Mouse (Mus musculus): ENCODE measurements at regions not wholly inside any gene's neighbourhood (a gene's known extent, or its start where the extent isn't known, plus 50 kb on each side); places are given as distances from the start of the nearest gene placed in this dataset.

- H3K27ac ChIP-seq (ENCODE audit: control insufficient read depth, insufficient read depth, low read length), result no peak overlapping the region
- no peak for DNase-seq
- H3K4me3 ChIP-seq (ENCODE audit: control insufficient read depth, insufficient read depth, low read length), result no peak overlapping the region
- TF ChIP-seq POLR2A (IDR thresholded peaks at IDR 0.05; ENCODE audit: control insufficient read depth, extremely low read depth, insufficient read depth, low read length, poor library complexity) (no peak), CTCF (IDR thresholded peaks at IDR 0.05; ENCODE audit: borderline replicate concordance, control insufficient read depth, extremely low read depth, insufficient read depth, low read length, poor library complexity) (no peak)
- WGBS, result 76% methylated on average over 2 of the region's 2 CpGs
- H3K4me1 ChIP-seq (replicated peaks; ENCODE audit: control insufficient read depth, insufficient read depth, low read length), result no peaks in the 10 kb centered on the region
- no peaks in the 10 kb centered on the region for H3K36me3 ChIP-seq (ENCODE audit: control insufficient read depth, insufficient read depth, low read length)
- no peaks in the 10 kb centered on the region for H3K27me3 ChIP-seq (ENCODE audit: control insufficient read depth, insufficient read depth, low read length)
Observed at GRCm38 (mm10) chr9:93981136-93981535, 556.7 kb downstream of the 1190002N15Rik start.

DNA sequence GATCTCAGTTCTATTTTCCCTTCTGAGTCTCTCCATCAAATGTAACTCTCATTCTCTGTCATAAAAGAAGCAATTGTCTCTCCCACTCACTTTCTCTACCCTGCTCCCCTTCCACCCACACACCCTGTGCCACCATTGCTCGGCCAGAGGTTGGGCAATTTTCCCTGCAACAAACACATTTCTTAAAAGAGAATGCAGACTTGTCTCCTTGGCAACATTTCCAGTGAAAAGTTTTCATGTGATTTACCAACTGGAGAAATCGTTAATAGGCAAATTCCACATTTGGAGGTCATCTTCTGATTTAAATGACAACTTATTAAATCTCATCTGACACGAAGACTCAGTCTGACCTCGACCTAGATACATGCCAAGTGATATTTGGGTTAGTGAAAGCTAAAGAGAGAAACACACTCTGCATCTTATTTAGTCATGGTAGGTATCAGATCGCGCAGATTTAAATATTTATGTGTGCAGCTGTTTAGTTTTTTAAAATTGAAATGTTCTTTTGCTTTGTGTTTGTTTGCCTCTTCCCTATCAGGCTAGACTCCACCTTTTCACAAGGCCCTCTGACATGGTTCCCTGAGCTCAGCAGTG lies 568.1 kb downstream of the 1190002N15Rik start:
- no peak for DNase-seq
- no peak for TF ChIP-seq CTCF (IDR thresholded peaks at IDR 0.05; ENCODE audit: borderline replicate concordance, control insufficient read depth, extremely low read depth, insufficient read depth, low read length, poor library complexity)
- TF ChIP-seq POLR2A (IDR thresholded peaks at IDR 0.05; ENCODE audit: control insufficient read depth, extremely low read depth, insufficient read depth, low read length, poor library complexity), result no peak
- H3K36me3 ChIP-seq (ENCODE audit: control insufficient read depth, insufficient read depth, low read length), result no peaks in the 10 kb centered on the region
- H3K27me3 ChIP-seq (ENCODE audit: control insufficient read depth, insufficient read depth, low read length), result no peaks in the 10 kb centered on the region
- no peaks in the 10 kb centered on the region for H3K4me1 ChIP-seq (replicated peaks; ENCODE audit: control insufficient read depth, insufficient read depth, low read length)
- H3K27ac ChIP-seq (ENCODE audit: control insufficient read depth, insufficient read depth, low read length), result no peak overlapping the region
- H3K4me3 ChIP-seq (ENCODE audit: control insufficient read depth, insufficient read depth, low read length), result no peak overlapping the region
- WGBS, result 88% methylated on average over 6 of the region's 6 CpGs

DNA sequence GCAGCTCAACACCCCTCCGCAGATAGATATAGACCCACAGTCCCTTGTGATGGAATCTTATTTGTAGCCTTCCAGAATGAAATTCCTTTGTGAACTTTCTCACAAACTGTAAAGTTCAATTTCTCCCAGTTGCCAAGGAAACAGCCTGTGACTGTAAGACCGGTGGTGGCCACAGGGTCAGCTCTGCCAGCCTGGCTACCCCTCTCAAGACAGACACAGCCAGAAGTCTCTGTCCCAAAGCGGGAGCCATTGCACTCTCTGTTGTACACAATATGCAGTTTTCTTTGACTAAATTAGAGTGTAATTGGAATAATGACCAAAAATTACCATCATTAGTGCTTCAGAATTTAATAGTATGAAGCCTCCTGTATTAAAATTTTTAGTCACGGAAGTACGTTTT lies 568.8 kb downstream of the 1190002N15Rik start:
- no peak for DNase-seq
- no peak overlapping the region for H3K27ac ChIP-seq (ENCODE audit: control insufficient read depth, insufficient read depth, low read length)
- no peaks in the 10 kb centered on the region for H3K4me1 ChIP-seq (replicated peaks; ENCODE audit: control insufficient read depth, insufficient read depth, low read length)
- H3K27me3 ChIP-seq (ENCODE audit: control insufficient read depth, insufficient read depth, low read length), result no peaks in the 10 kb centered on the region
- 96% methylated on average over 5 of the region's 5 CpGs for WGBS
- TF ChIP-seq POLR2A (IDR thresholded peaks at IDR 0.05; ENCODE audit: control insufficient read depth, extremely low read depth, insufficient read depth, low read length, poor library complexity) (no peak), CTCF (IDR thresholded peaks at IDR 0.05; ENCODE audit: borderline replicate concordance, control insufficient read depth, extremely low read depth, insufficient read depth, low read length, poor library complexity) (no peak)
- no peaks in the 10 kb centered on the region for H3K36me3 ChIP-seq (ENCODE audit: control insufficient read depth, insufficient read depth, low read length)
- no peak overlapping the region for H3K4me3 ChIP-seq (ENCODE audit: control insufficient read depth, insufficient read depth, low read length)

DNA sequence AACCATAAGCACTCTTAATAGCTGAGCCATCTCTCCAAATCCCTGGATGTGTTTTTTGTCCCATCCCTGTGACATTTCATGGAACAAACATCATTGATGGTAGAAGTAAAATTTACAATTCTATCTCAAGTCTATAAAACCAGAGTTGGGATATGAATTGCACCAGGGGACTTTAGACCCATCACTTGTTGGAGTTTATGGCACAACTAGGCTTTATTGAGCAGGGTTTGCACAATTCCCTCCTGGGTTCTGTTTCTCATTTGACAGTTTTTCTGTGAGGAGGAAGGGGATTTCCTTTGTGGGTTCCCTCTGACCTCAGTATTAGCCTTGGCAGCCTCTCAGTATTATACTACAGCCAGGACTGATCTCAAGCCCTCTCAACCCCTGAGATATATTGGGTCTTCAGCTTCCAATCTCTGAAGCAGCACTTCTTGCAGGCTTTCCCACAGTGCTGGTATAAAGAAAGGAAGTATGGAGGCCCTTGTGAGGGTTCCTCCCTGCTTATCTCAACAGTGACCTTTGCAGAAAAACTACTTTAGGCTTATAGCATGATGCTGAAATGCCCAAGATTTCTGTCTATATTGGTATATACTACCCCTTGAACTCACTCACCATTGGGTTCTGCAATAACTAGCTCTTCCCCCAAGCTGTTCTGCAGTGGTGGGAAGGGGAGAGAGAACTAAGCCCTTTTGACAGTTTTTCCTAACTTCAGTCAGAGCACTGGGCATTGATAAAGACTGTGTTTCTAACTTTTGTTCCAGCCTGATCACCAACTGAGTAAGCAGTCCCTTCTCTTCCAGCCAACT lies 582.4 kb downstream of the 1190002N15Rik start:
- no peak overlapping the region for H3K4me3 ChIP-seq (ENCODE audit: control insufficient read depth, insufficient read depth, low read length)
- no peaks in the 10 kb centered on the region for H3K27me3 ChIP-seq (ENCODE audit: control insufficient read depth, insufficient read depth, low read length)
- no peaks in the 10 kb centered on the region for H3K4me1 ChIP-seq (replicated peaks; ENCODE audit: control insufficient read depth, insufficient read depth, low read length)
- no peaks in the 10 kb centered on the region for H3K36me3 ChIP-seq (ENCODE audit: control insufficient read depth, insufficient read depth, low read length)
- TF ChIP-seq POLR2A (IDR thresholded peaks at IDR 0.05; ENCODE audit: control insufficient read depth, extremely low read depth, insufficient read depth, low read length, poor library complexity) (no peak), CTCF (IDR thresholded peaks at IDR 0.05; ENCODE audit: borderline replicate concordance, control insufficient read depth, extremely low read depth, insufficient read depth, low read length, poor library complexity) (no peak)
- DNase-seq, result no peak
- no peak overlapping the region for H3K27ac ChIP-seq (ENCODE audit: control insufficient read depth, insufficient read depth, low read length)

DNA sequence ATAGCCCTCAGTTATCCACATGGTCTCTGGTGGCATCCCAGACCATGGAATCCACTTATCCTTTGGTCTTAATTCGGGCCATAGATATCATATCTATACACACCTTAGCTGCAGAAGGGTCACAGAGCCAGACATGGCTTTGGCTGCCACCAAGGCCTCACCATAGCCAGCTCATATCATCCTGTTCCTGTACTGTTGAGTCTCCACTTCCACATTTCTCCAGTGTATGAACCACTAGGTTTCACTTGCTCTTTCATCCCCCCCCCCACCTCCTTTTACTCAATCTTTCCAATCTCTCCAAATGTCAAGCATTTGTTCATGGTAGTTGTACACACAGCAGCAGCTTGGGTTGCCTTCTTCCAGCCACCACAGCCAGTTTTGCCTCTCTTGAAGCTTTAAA lies 589.2 kb downstream of the 1190002N15Rik start:
- Histone ChIP-seq H3K4me1 (replicated peaks; ENCODE audit: control insufficient read depth, insufficient read depth, low read length) (no peaks in the 10 kb centered on the region), H3K36me3 (ENCODE audit: control insufficient read depth, insufficient read depth, low read length) (no peaks in the 10 kb centered on the region), H3K27ac (ENCODE audit: control insufficient read depth, insufficient read depth, low read length) (no peak overlapping the region), H3K27me3 (ENCODE audit: control insufficient read depth, insufficient read depth, low read length) (no peaks in the 10 kb centered on the region), H3K4me3 (ENCODE audit: control insufficient read depth, insufficient read depth, low read length) (no peak overlapping the region)
- 83% methylated on average over 1 of the region's 1 CpGs for WGBS
- no peak for DNase-seq
- TF ChIP-seq POLR2A (IDR thresholded peaks at IDR 0.05; ENCODE audit: control insufficient read depth, extremely low read depth, insufficient read depth, low read length, poor library complexity), result no peak
- no peak for TF ChIP-seq CTCF (IDR thresholded peaks at IDR 0.05; ENCODE audit: borderline replicate concordance, control insufficient read depth, extremely low read depth, insufficient read depth, low read length, poor library complexity)

DNA sequence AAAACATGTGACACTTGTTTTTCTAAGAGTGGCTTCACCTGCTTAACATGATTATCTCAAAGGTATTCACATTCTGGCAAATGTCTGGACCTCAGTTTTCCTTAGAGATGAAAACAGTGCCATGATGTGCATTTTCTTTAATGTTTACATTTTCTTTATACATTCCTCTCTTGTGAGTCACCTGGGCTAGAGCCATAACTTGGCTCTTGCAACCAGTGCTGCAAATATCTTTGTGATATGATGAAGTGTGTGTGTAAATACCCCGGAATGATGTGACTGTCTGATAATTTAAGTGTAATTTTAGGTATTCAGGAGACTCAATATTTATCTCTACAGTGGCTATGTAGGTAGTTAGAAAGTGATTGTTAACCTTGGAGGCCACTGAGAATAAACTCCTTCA lies 590.8 kb downstream of the 1190002N15Rik start:
- TF ChIP-seq POLR2A (IDR thresholded peaks at IDR 0.05; ENCODE audit: control insufficient read depth, extremely low read depth, insufficient read depth, low read length, poor library complexity), result no peak
- TF ChIP-seq CTCF (IDR thresholded peaks at IDR 0.05; ENCODE audit: borderline replicate concordance, control insufficient read depth, extremely low read depth, insufficient read depth, low read length, poor library complexity), result no peak
- no peaks in the 10 kb centered on the region for H3K36me3 ChIP-seq (ENCODE audit: control insufficient read depth, insufficient read depth, low read length)
- no peak for DNase-seq
- no peak overlapping the region for H3K27ac ChIP-seq (ENCODE audit: control insufficient read depth, insufficient read depth, low read length)
- 94% methylated on average over 1 of the region's 1 CpGs for WGBS
- no peak overlapping the region for H3K4me3 ChIP-seq (ENCODE audit: control insufficient read depth, insufficient read depth, low read length)
- H3K4me1 ChIP-seq (replicated peaks; ENCODE audit: control insufficient read depth, insufficient read depth, low read length), result no peaks in the 10 kb centered on the region
- no peaks in the 10 kb centered on the region for H3K27me3 ChIP-seq (ENCODE audit: control insufficient read depth, insufficient read depth, low read length)

All from thymus, adult 2 months (tissue).